Mouse (Mus musculus) liver, embryonic 13.5 days (tissue): ENCODE measurements around the gene Ctsc. TPM values are rescaled to one million over a fixed set of nuclear protein-coding genes. Genes with fewer than 3 reads are reported as not detected.

Experiments
- ATAC-seq: fragments of 200-750 bp; cut with Nextera tagmentation; 2 replicates; pipeline ENCODE4 v1.8.0; 2017; ENCODE audit warnings: low read depth, mild to moderate bottlenecking, moderate number of reproducible peaks, moderate library complexity
- DNase-seq: peaks from one replicate; pipeline ENCODE4 v3.0.0; 2022
- H3K27ac ChIP-seq: fragments of 300-500 bp; sonication (generic); 2 replicates; pipeline ENCODE4 v1.5.1; 2015; ENCODE audit warnings: moderate library complexity, mild to moderate bottlenecking, inconsistent platforms
- H3K27me3 ChIP-seq: fragments of 300-500 bp; sonication (generic); 2 replicates; pipeline ENCODE4 v1.6.1; 2015; ENCODE audit warnings: mild to moderate bottlenecking, inconsistent platforms
- H3K36me3 ChIP-seq: fragments of 300-500 bp; sonication (generic); 2 replicates; pipeline ENCODE4 v1.6.1; 2015; ENCODE audit warnings: mild to moderate bottlenecking, inconsistent platforms
- H3K4me1 ChIP-seq: fragments of 300-500 bp; sonication (generic); replicated peaks from 2 replicates; pipeline ENCODE4 v1.6.1; 2015; ENCODE audit warnings: inconsistent platforms
- H3K4me2 ChIP-seq: fragments of 300-500 bp; sonication (generic); 2 replicates; pipeline ENCODE4 v1.6.1; 2015; ENCODE audit warnings: inconsistent platforms, mild to moderate bottlenecking, moderate library complexity
- H3K4me3 ChIP-seq: fragments of 300-500 bp; sonication (generic); replicated peaks from 2 replicates; pipeline ENCODE4 v1.5.1; 2015; ENCODE audit warnings: mild to moderate bottlenecking, inconsistent platforms
- H3K9ac ChIP-seq: fragments of 300-500 bp; sonication (generic); 2 replicates; pipeline ENCODE4 v1.6.1; 2015; ENCODE audit warnings: mild to moderate bottlenecking, inconsistent platforms
- H3K9me3 ChIP-seq: fragments of 300-500 bp; sonication (generic); replicated peaks from 2 replicates; pipeline ENCODE4 v1.6.1; 2016; ENCODE audit warnings: inconsistent platforms
- whole genome bisulfite sequencing: fragments of 180-500 bp; shearing (Covaris S2); methylation state at CpG from one replicate; pipeline ENCODE4 v1.1.7; 2015; ENCODE audit not compliant: insufficient replicate concordance; 5-methylcytosine and 5-hydroxymethylcytosine counted together
- polyA plus RNA-seq: library from polyadenylated mRNA; unstranded; fragments of >200 nt; fragmentation: Nextera tagmentation; extraction: Ambion mirVana; gene quantifications from 2 replicates; pipeline ENCODE4 v1.2.1, GENCODE M21; 2015

Ctsc gene
- polyA plus RNA-seq, 1 experiment from 2014 or later, result 56.9 TPM

- Histone ChIP-seq H3K27ac (no peak overlapping the region), H3K27me3 (no peaks in the 10 kb centered on the region), H3K36me3 (no peaks in the 10 kb centered on the region), H3K4me1 (no peaks in the 10 kb centered on the region), H3K4me3 (no peak overlapping the region), H3K4me2 (no peak overlapping the region), H3K9me3 (no peaks in the 10 kb centered on the region), H3K9ac (no peak overlapping the region)
- no peak for ATAC-seq
- 56% methylated on average over 4 of the region's 4 CpGs for WGBS
- DNase-seq, result no peak
Measured at GRCm38 (mm10) chr7:88261799-88262198, 16.1 kb upstream of the Ctsc start.

- DNase-seq (no peak), ATAC-seq (no peak)
- Histone ChIP-seq H3K4me2 (no peak overlapping the region), H3K36me3 (no peaks in the 10 kb centered on the region), H3K27me3 (no peaks in the 10 kb centered on the region), H3K9ac (no peak overlapping the region), H3K27ac (no peak overlapping the region), H3K4me3 (no peak overlapping the region), H3K4me1 (no peaks in the 10 kb centered on the region), H3K9me3 (no peaks in the 10 kb centered on the region)
- 51% methylated on average over 5 of the region's 5 CpGs for WGBS
Measured at GRCm38 (mm10) chr7:88264861-88265260, 13.0 kb upstream of the Ctsc start.

- no peak for DNase-seq
- 68% methylated on average over 1 of the region's 1 CpGs for WGBS
- Histone ChIP-seq H3K27ac (no peak overlapping the region), H3K9ac (no peak overlapping the region), H3K4me2 (no peak overlapping the region), H3K4me3 (no peak overlapping the region), H3K4me1 (no peaks in the 10 kb centered on the region), H3K36me3 (no peaks in the 10 kb centered on the region), H3K9me3 (no peaks in the 10 kb centered on the region), H3K27me3 (no peaks in the 10 kb centered on the region)
- ATAC-seq, result no peak
Measured at GRCm38 (mm10) chr7:88269913-88270312, 8.0 kb upstream of the Ctsc start.

GRCm38 (mm10) chr7:88271531-88271930 lies 6.4 kb upstream of the Ctsc start:
- WGBS, result 27% methylated on average over 2 of the region's 2 CpGs

GRCm38 (mm10) chr7:88276914-88277765 lies 745 bp upstream of the Ctsc start:
- WGBS, result 11% methylated on average over 7 of the region's 7 CpGs
- H3K4me2 ChIP-seq, result peak overlapping the region; percentile 83
- no peaks in the 10 kb centered on the region for H3K27me3 ChIP-seq
- ATAC-seq (no peak), DNase-seq (no peak)
- H3K9me3 ChIP-seq, result no peaks in the 10 kb centered on the region
- H3K4me3 ChIP-seq, result peak overlapping the region; percentile 59
- H3K36me3 ChIP-seq, result no peaks in the 10 kb centered on the region
- peaks cover 22% of the 10 kb centered on the region for H3K4me1 ChIP-seq
- peak overlapping the region; percentile 67 for H3K9ac ChIP-seq
- no peak overlapping the region for H3K27ac ChIP-seq

More at GRCm38 (mm10) chr7:88271531-88271930, 6.4 kb upstream of the Ctsc start:
- Histone ChIP-seq H3K4me2 (no peak overlapping the region), H3K9ac (no peak overlapping the region), H3K4me3 (no peak overlapping the region), H3K4me1 (no peaks in the 10 kb centered on the region), H3K36me3 (no peaks in the 10 kb centered on the region), H3K27ac (no peak overlapping the region), H3K27me3 (no peaks in the 10 kb centered on the region), H3K9me3 (no peaks in the 10 kb centered on the region)
- no peak for ATAC-seq
- DNase-seq, result no peak

GRCm38 (mm10) chr7:88278628-88279196 lies 827 bp downstream of the Ctsc start:
- DNase-seq, result no peak
- H3K27ac ChIP-seq, result no peak overlapping the region; the same call in 1 of the 2 replicates
- WGBS, result 17% methylated on average over 8 of the region's 8 CpGs

GRCm38 (mm10) chr7:88285276-88285675 lies 7.4 kb downstream of the Ctsc start:
- 85% methylated on average over 3 of the region's 3 CpGs for WGBS
- Histone ChIP-seq H3K4me1 (no peaks in the 10 kb centered on the region), H3K4me2 (no peak overlapping the region), H3K36me3 (no peaks in the 10 kb centered on the region), H3K27me3 (no peaks in the 10 kb centered on the region), H3K4me3 (no peak overlapping the region), H3K9ac (no peak overlapping the region), H3K27ac (no peak overlapping the region), H3K9me3 (no peaks in the 10 kb centered on the region)
- DNase-seq (no peak), ATAC-seq (no peak)

More at GRCm38 (mm10) chr7:88278628-88279196, 827 bp downstream of the Ctsc start:
- H3K4me1 ChIP-seq, result peaks cover 22% of the 10 kb centered on the region
- H3K4me3 ChIP-seq, result peak overlapping the region; percentile 59
- no peaks in the 10 kb centered on the region for H3K27me3 ChIP-seq
- H3K9me3 ChIP-seq, result no peaks in the 10 kb centered on the region
- no peaks in the 10 kb centered on the region for H3K36me3 ChIP-seq
- H3K4me2 ChIP-seq, result peak overlapping the region; percentile 83
- H3K9ac ChIP-seq, result peak overlapping the region; percentile 67; the same call in 1 of the 2 replicates
- ATAC-seq, result no peak

- H3K4me1 ChIP-seq, result no peaks in the 10 kb centered on the region
- H3K36me3 ChIP-seq, result no peaks in the 10 kb centered on the region
- whole genome bisulfite sequencing, result 59% methylated on average over 2 of the region's 2 CpGs
- H3K9ac ChIP-seq, result no peak overlapping the region
- ATAC-seq (no peak), DNase-seq (no peak)
- no peak overlapping the region for H3K27ac ChIP-seq
- no peaks in the 10 kb centered on the region for H3K27me3 ChIP-seq
- no peaks in the 10 kb centered on the region for H3K9me3 ChIP-seq
- no peak overlapping the region for H3K4me3 ChIP-seq
- no peak overlapping the region for H3K4me2 ChIP-seq
Measured at GRCm38 (mm10) chr7:88291036-88291435, 13.2 kb downstream of the Ctsc start.

- 68% methylated on average over 2 of the region's 2 CpGs for WGBS
- H3K9me3 ChIP-seq, result no peaks in the 10 kb centered on the region
- H3K27ac ChIP-seq, result no peak overlapping the region
- H3K9ac ChIP-seq, result no peak overlapping the region
- DNase-seq (no peak), ATAC-seq (no peak)
- peaks cover 2% of the 10 kb centered on the region for H3K4me1 ChIP-seq
- H3K4me3 ChIP-seq, result no peak overlapping the region
- H3K36me3 ChIP-seq, result no peaks in the 10 kb centered on the region
- no peaks in the 10 kb centered on the region for H3K27me3 ChIP-seq
- no peak overlapping the region for H3K4me2 ChIP-seq
Measured at GRCm38 (mm10) chr7:88292044-88292443, 14.2 kb downstream of the Ctsc start.

- Histone ChIP-seq H3K9ac (no peak overlapping the region), H3K4me3 (no peak overlapping the region), H3K27ac (no peak overlapping the region), H3K4me1 (peaks cover 3% of the 10 kb centered on the region), H3K36me3 (no peaks in the 10 kb centered on the region), H3K27me3 (no peaks in the 10 kb centered on the region), H3K4me2 (no peak overlapping the region), H3K9me3 (no peaks in the 10 kb centered on the region)
- WGBS, result 62% methylated on average over 6 of the region's 6 CpGs
- no peak for DNase-seq
- ATAC-seq, result no peak
Measured at GRCm38 (mm10) chr7:88293907-88294306, 16.0 kb downstream of the Ctsc start.

- Histone ChIP-seq H3K4me3 (no peak overlapping the region), H3K9ac (no peak overlapping the region), H3K9me3 (no peaks in the 10 kb centered on the region), H3K4me1 (peaks cover 3% of the 10 kb centered on the region), H3K27me3 (no peaks in the 10 kb centered on the region), H3K27ac (no peak overlapping the region), H3K36me3 (no peaks in the 10 kb centered on the region), H3K4me2 (no peak overlapping the region)
- no peak for DNase-seq
- 76% methylated on average over 1 of the region's 1 CpGs for WGBS
- no peak for ATAC-seq
Measured at GRCm38 (mm10) chr7:88295989-88296388, 18.1 kb downstream of the Ctsc start.
